Mouse (Mus musculus) limb, embryonic 14.5 days (tissue): ENCODE results near the gene Gm10065. TPM values are rescaled to one million over a fixed set of nuclear protein-coding genes. Genes with fewer than 3 reads are reported as not detected.
"Not testable (repeated sequence)": the region's sequence is repeated elsewhere in the genome, so short reads cannot be mapped to it uniquely, and the experiment has no call there.

Experiments
- ATAC-seq: fragments of 200-750 bp; cut with Nextera tagmentation; 2 replicates; pipeline ENCODE4 v1.8.0; 2017; ENCODE audit warnings: low read depth, moderate number of reproducible peaks, moderate TSS enrichment; ENCODE audit not compliant: low FRiP score
- DNase-seq: peaks from one replicate; pipeline ENCODE4 v3.0.0-alpha.2; 2015; ENCODE audit warnings: low spot score
- H3K27ac ChIP-seq: fragments of 300-500 bp; sonication (generic); replicated peaks from 2 replicates; pipeline ENCODE4 v1.5.1; 2014; ENCODE audit warnings: low read depth, mild to moderate bottlenecking, low read length, moderate library complexity, mixed read lengths
- H3K27me3 ChIP-seq: fragments of 300-500 bp; sonication (generic); 2 replicates; pipeline ENCODE4 v1.6.1; 2014; ENCODE audit warnings: low read length, mixed read lengths; ENCODE audit not compliant: control insufficient read depth, insufficient read depth
- H3K36me3 ChIP-seq: fragments of 300-500 bp; sonication (generic); 2 replicates; pipeline ENCODE4 v1.6.1; 2014; ENCODE audit warnings: mild to moderate bottlenecking, low read length, moderate library complexity, mixed read lengths; ENCODE audit not compliant: control insufficient read depth, insufficient read depth
- H3K4me1 ChIP-seq: fragments of 300-500 bp; sonication (generic); 2 replicates; pipeline ENCODE4 v1.6.1; 2014; ENCODE audit warnings: antibody characterized with exemption, low read length, mixed read lengths; ENCODE audit not compliant: control insufficient read depth, insufficient read depth
- H3K4me2 ChIP-seq: fragments of 300-500 bp; sonication (generic); replicated peaks from 2 replicates; pipeline ENCODE4 v1.6.1; 2014; ENCODE audit warnings: low read depth, mild to moderate bottlenecking, low read length, moderate library complexity; ENCODE audit not compliant: severe bottlenecking
- H3K4me3 ChIP-seq: fragments of 300-500 bp; sonication (generic); replicated peaks from 2 replicates; pipeline ENCODE4 v1.5.1; 2014; ENCODE audit warnings: low read length
- H3K9ac ChIP-seq: fragments of 300-500 bp; sonication (generic); 2 replicates; pipeline ENCODE4 v1.6.1; 2014; ENCODE audit warnings: mild to moderate bottlenecking, low read depth, low read length, moderate library complexity; ENCODE audit not compliant: severe bottlenecking
- H3K9me3 ChIP-seq: fragments of 300-500 bp; sonication (generic); 2 replicates; pipeline ENCODE4 v1.6.1; 2016; ENCODE audit warnings: low read length; ENCODE audit not compliant: control insufficient read depth
- POLR2A ChIP-seq: fragments of 200-500 bp; IDR thresholded peaks from 2 replicates; pipeline ENCODE4 v1.8.0; 2012; ENCODE audit warnings: inconsistent platforms, mild to moderate bottlenecking, moderate library complexity, borderline replicate concordance; ENCODE audit not compliant: insufficient read depth, insufficient read length; ENCODE audit errors: extremely low read depth
- WGBS: fragments of 180-500 bp; shearing (Covaris S2); extraction: QIAGEN DNeasy Blood & Tissue Kit; methylation state at CpG from one replicate; pipeline ENCODE4 v1.1.7; 2014; 5-methylcytosine and 5-hydroxymethylcytosine counted together
- polyA plus RNA-seq, 2 experiments: library from polyadenylated mRNA; depleted of rRNA in 1 of 2; stranded (reverse) in 1 of 2; unstranded in 1 of 2; fragments of >200 nt; fragmentation: Nextera tagmentation in 1 of 2; extraction: Ambion mirVana in 1 of 2; gene quantifications; 2 replicates each; pipeline versions ENCODE4 v1.2.1 to v1.2.3; 2012 to 2014

Gm10065 gene
- polyA plus RNA-seq (2012; rRNA removed) (not detected in 2 replicates), polyA plus RNA-seq (2014; fragmentation: Nextera tagmentation; extraction: Ambion mirVana) (not detected in 2 replicates)

DNA sequence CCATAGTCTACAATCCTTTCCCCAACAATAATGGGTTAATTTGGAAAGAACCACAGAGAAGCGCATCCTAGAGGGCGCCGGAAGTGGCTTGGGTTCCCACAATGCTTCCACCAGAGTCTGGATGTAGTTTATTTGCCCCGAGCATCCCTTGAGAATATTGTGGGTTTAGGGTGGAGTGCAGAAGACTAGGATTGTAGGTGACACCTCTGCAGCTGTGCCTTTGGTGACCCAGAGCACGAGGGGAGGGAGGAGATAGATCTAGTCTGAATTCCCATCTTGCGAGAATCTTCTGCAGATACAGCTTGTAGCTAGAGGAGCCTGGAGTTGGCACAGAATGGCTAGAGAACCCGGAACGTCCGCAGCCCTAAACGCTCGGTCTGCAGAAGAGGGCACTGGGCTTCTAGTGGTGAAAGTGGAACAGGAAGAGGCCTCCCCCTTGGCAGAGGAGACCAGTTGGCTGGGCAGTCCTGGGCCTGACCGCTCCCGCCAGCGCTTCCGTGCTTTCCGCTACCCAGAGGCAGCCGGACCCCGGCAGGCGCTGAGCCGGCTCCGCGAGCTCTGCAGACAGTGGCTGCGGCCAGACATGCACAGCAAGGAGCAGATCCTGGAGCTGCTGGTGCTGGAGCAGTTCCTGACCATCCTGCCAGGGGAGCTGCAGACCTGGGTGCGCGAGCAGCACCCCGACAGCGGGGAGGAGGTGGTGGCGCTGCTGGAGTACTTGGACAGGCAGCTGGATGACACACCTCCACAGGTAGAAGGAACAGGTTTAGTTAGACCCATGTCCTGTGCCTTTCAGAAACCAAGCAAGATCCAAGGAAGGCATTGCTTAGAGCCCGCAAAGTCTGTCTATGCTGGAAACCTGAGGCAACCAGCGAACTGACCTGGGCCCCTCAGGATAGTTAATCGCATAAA is at the start of gene Gm10065, which contains the start of gene Zkscan4:
Gm10065 (minus strand) TSS at position 683 of the 912 bp plus-strand sequence.
Zkscan4 (plus strand) TSS at position 149 of the 912 bp plus-strand sequence.
- DNase-seq (peak; percentile 89), ATAC-seq (peak; percentile 81)
- WGBS: 3% methylated on average over 22 of the region's 31 CpGs
- H3K9me3 ChIP-seq, H3K36me3 ChIP-seq, H3K4me1 ChIP-seq, H3K27me3 ChIP-seq: not testable (repeated sequence)
- peak within 1 kb of the TSS; percentile 50 for H3K4me3 ChIP-seq
- peak within 1 kb of the TSS; percentile 55 for H3K4me2 ChIP-seq
- H3K27ac ChIP-seq: peak within 1 kb of the TSS; percentile 71
- peak within 1 kb of the TSS; percentile 60 for H3K9ac ChIP-seq

DNA sequence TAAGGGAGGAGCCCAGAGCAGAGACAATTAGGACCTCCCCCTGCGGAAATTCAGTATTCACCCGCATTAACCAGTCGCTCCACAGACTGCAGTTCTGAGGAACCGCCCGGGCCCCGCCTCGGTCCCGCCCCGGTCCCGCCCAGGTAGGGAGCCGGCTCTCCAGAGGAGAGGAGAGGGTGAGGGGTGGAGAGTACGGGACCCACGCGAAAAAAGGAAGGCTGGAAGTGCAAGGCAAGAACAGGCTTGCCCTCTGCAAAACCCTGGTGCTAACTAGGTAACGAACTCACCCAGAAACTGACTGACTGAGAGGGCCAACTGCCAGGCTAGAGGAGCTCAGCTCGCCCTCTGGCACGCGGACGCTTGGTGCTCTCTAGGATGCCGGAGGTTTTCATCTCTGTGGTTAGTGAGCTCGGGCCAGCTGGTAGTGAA is 27.0 kb upstream of the Gm10065 start:
- Histone ChIP-seq H3K27ac (peak overlapping the region; percentile 86), H3K27me3 (no peaks in the 10 kb centered on the region), H3K9ac (peak overlapping the region; percentile 67), H3K4me3 (peak overlapping the region; percentile 62), H3K36me3 (no peaks in the 10 kb centered on the region), H3K9me3 (no peaks in the 10 kb centered on the region), H3K4me1 (no peaks in the 10 kb centered on the region), H3K4me2 (peak overlapping the region; percentile 56)
- ATAC-seq (peak; percentile 99), DNase-seq (peak; percentile 93)
- under 1% methylated on average over 21 of the region's 21 CpGs for WGBS
- TF ChIP-seq POLR2A: peak; percentile 17; the same call in 1 of the 2 replicates

DNA sequence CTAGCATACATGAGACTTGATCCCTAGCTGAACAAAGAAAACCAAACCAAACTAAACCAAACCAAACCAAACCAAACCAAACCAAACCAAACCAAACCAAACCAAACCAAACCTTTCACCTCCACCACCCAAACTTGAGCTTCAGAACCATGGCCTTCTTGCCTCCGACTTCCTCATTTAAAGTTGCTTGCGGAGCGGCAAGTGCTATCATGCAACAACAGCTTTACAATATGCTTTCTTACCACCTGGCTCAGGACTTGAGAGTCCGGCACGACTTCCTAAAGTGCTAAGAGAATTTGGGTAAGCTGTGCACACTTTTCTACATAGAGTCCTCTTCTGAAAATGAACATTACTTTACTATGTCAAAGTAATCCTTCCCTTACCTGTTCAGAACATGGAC is 23.1 kb upstream of the Gm10065 start:
- H3K27me3 ChIP-seq: no peaks in the 10 kb centered on the region
- H3K36me3 ChIP-seq: no peaks in the 10 kb centered on the region
- H3K9me3 ChIP-seq: no peaks in the 10 kb centered on the region
- no peak overlapping the region for H3K4me2 ChIP-seq
- no peak for TF ChIP-seq POLR2A
- ATAC-seq (no peak), DNase-seq (no peak)
- 84% methylated on average over 5 of the region's 5 CpGs for WGBS
- no peak overlapping the region for H3K27ac ChIP-seq
- H3K9ac ChIP-seq: no peak overlapping the region
- no peak overlapping the region for H3K4me3 ChIP-seq
- no peaks in the 10 kb centered on the region for H3K4me1 ChIP-seq

DNA sequence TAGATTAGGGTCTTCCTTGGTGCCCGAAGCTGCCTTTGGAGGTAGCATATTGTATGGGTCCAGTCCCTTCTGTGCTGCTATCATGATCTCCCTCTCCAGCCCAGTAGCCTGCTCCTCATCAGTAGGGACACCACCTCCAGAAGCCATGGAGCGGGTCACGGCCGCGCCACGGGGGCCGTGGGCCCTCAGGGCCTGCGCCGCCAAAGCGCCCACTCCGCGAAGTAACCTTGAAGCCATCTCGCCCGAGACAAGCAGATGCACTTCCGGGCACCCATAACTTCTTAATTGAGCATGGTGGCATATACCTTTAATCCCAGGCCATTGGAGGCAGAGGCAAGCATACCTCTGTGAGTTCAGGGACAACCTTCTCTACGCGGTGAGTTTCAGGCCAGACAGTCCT is 21.9 kb upstream of the Gm10065 start, which contains the start of gene Gm11273:
Gm11273 (minus strand) TSS at position 237 of the 400 bp plus-strand sequence.
- not testable (repeated sequence) for ATAC-seq, H3K9me3 ChIP-seq, H3K27me3 ChIP-seq, DNase-seq, H3K4me2 ChIP-seq, H3K9ac ChIP-seq, H3K27ac ChIP-seq, H3K36me3 ChIP-seq, H3K4me1 ChIP-seq, H3K4me3 ChIP-seq
- 92% methylated on average over 17 of the region's 17 CpGs for WGBS

DNA sequence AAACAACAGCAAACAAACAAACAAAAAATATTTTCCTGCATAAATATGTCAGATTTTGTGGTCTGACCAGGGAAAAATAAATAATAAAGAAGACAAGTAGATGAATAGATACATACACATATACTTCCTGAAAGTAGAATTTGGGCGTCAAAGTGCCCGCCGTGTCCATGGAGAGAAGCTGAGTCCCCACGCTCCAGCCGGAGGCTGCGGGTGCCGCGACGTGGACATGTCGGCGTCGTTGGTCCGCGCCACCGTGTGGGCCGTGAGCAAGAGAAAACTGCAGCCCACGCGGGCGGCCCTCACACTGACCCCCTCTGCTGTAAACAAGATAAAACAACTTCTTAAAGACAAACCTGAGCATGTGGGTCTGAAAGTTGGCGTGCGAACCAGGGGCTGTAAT is 15.8 kb upstream of the Gm10065 start, which contains the start of gene AK157302:
AK157302 (plus strand) TSS at position 144 of the 400 bp plus-strand sequence.
- DNase-seq (no peak), ATAC-seq (no peak)
- Histone ChIP-seq H3K36me3 (no peaks in the 10 kb centered on the region), H3K27ac (no peak within 1 kb of the TSS), H3K9me3 (no peaks in the 10 kb centered on the region), H3K4me3 (no peak within 1 kb of the TSS), H3K9ac (no peak within 1 kb of the TSS), H3K27me3 (no peaks in the 10 kb centered on the region), H3K4me2 (no peak within 1 kb of the TSS), H3K4me1 (no peaks in the 10 kb centered on the region)
- TF ChIP-seq POLR2A: no peak
- 92% methylated on average over 20 of the region's 21 CpGs for WGBS
